Mouse (Mus musculus) inflammation-experienced regulatory T-cells, adult 16 weeks (primary cell): ENCODE measurements around the gene Klhl6. TPM values are rescaled to one million over a fixed set of nuclear protein-coding genes. Genes with fewer than 3 reads are reported as not detected.

Source experiments
- polyA plus RNA-seq: library from polyadenylated mRNA; unstranded; fragments of 100-300 nt; shearing (Covaris generic); gene quantifications from one replicate; pipeline ENCODE4 v1.2.1, GENCODE M21; 2017

Klhl6 gene
- polyA plus RNA-seq, result 289 TPM

DNA sequence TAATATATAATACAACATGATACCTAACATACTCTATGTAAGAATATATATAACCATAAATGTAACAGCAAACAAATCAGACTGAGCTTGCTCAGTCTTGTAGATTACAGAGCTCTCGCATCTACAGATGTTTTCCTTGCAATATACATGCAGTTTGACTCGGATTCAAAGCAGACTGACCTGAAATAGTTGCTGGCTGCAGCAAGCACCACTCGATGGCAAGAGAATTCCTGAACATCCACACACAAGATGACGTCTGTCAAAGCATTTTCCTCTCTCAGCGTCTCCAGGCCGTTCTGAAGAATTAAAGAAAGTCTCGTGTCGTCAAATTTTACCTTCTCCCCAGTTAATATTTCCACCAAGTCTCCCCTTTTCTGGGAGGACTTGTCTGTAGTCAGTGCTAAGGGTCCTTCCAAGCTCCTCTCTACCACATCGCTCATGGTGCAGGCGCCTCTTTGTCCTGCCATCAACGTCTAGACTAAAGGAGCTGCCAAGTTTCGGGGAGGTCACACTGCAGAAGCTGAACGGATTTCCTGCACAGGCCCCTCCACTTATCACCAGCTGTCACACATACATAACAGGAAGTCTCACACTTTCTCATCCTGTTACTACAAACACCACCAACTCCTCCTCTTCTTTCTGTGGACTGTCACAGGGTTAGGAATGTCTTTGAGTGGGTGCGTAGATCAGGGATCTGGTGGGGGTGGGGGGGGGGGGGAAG, at the start of gene Klhl6:
TSS of gene Klhl6 (minus strand) at position 501 of the 721 bp plus-strand sequence.

Other genes starting within 250 kb of the Klhl6 start
- gene B3gnt5, start 222.8 kb downstream of the Klhl6 start, polyA plus RNA-seq, result 20.7 TPM
- 69.9 TPM for gene Klhl24, start 114.5 kb upstream of the Klhl6 start, polyA plus RNA-seq
- 26.9 TPM for gene Yeats2, start 158.0 kb upstream of the Klhl6 start, polyA plus RNA-seq